Mouse (Mus musculus) thymus, adult 2 months (tissue): Measurements from ENCODE around the gene Pih1d2. TPM values are rescaled to one million over a fixed set of nuclear protein-coding genes. Genes with fewer than 3 reads are reported as not detected.
A peak's percentile ranks its signal among the peaks of the same experiment; 100 is the strongest.

Source experiments
- DNase-seq: peaks from one replicate; pipeline ENCODE4 v3.0.0; 2021
- H3K27ac ChIP-seq: fragments of 200-500 bp; 2 replicates; pipeline ENCODE4 v1.5.1; 2012; ENCODE audit warnings: low read length, control low read depth; ENCODE audit not compliant: control insufficient read depth, insufficient read depth
- H3K27me3 ChIP-seq: fragments of 200-500 bp; 2 replicates; pipeline ENCODE4 v1.6.1; 2012; ENCODE audit warnings: mild to moderate bottlenecking, low read length, moderate library complexity, mixed read lengths; ENCODE audit not compliant: control insufficient read depth, insufficient read depth
- H3K36me3 ChIP-seq: fragments of 200-500 bp; 2 replicates; pipeline ENCODE4 v1.6.1; 2012; ENCODE audit warnings: mild to moderate bottlenecking, low read length, moderate library complexity; ENCODE audit not compliant: control insufficient read depth, insufficient read depth
- H3K4me1 ChIP-seq: fragments of 200-500 bp; replicated peaks from 2 replicates; pipeline ENCODE4 v1.6.1; 2012; ENCODE audit warnings: low read length; ENCODE audit not compliant: control insufficient read depth, insufficient read depth
- H3K4me3 ChIP-seq: fragments of 200-500 bp; 2 replicates; pipeline ENCODE4 v1.5.1; 2012; ENCODE audit warnings: mild to moderate bottlenecking, low read length, control low read depth, moderate library complexity; ENCODE audit not compliant: control insufficient read depth, insufficient read depth
- CTCF ChIP-seq: fragments of 200-500 bp; IDR thresholded peaks from 2 replicates; pipeline ENCODE4 v1.5.1; 2012; ENCODE audit warnings: mild to moderate bottlenecking, control low read depth, low read length, moderate library complexity, borderline replicate concordance; ENCODE audit not compliant: control insufficient read depth, poor library complexity, insufficient read depth; ENCODE audit errors: extremely low read depth
- POLR2A ChIP-seq: fragments of 200-500 bp; IDR thresholded peaks from 2 replicates; pipeline ENCODE4 v1.6.1; 2012; ENCODE audit warnings: mild to moderate bottlenecking, low read length, control low read depth, moderate library complexity; ENCODE audit not compliant: control insufficient read depth, poor library complexity, insufficient read depth; ENCODE audit errors: extremely low read depth
- WGBS: fragments of 180-500 bp; shearing (Covaris S2); methylation state at CpG from one replicate; pipeline ENCODE4 v1.1.7; 2018; 5-methylcytosine and 5-hydroxymethylcytosine counted together
- polyA plus RNA-seq: library from polyadenylated mRNA; depleted of rRNA; stranded (reverse); fragments of >200 nt; gene quantifications from 2 replicates; pipeline ENCODE4 v1.2.3, GENCODE M21; 2012

The Pih1d2 gene
- polyA plus RNA-seq, 1 experiment, result 0.85 TPM

- H3K36me3 ChIP-seq, result peaks cover 29% of the 10 kb centered on the region
- H3K4me3 ChIP-seq, result no peak overlapping the region
- peaks cover 15% of the 10 kb centered on the region for H3K4me1 ChIP-seq
- H3K27ac ChIP-seq, result no peak overlapping the region
- no peak for DNase-seq
- no peaks in the 10 kb centered on the region for H3K27me3 ChIP-seq
- WGBS, result 86% methylated on average over 7 of the region's 7 CpGs
- TF ChIP-seq CTCF (no peak), POLR2A (no peak)
Measured at GRCm38 (mm10) chr9:50602055-50602845, 14.9 kb upstream of the Pih1d2 start.

GRCm38 (mm10) chr9:50603189-50603997 lies 13.7 kb upstream of the Pih1d2 start, which contains the start of the genes Sdhd and Timm8b:
Sdhd (minus strand) TSS chr9:50603812.
Timm8b (plus strand) TSS chr9:50603910.
- under 1% methylated on average over 48 of the region's 48 CpGs for WGBS

GRCm38 (mm10) chr9:50603998-50604324 lies 13.2 kb upstream of the Pih1d2 start:
- H3K27me3 ChIP-seq, result no peaks in the 10 kb centered on the region
- TF ChIP-seq CTCF (peak; percentile 14), POLR2A (no peak)
- H3K4me1 ChIP-seq, result peaks cover 15% of the 10 kb centered on the region
- peaks cover 22% of the 10 kb centered on the region for H3K36me3 ChIP-seq
- peak overlapping the region; percentile 82 for H3K4me3 ChIP-seq
- DNase-seq, result no peak
- no peak overlapping the region for H3K27ac ChIP-seq
- under 1% methylated on average over 24 of the region's 24 CpGs for WGBS

More at GRCm38 (mm10) chr9:50603189-50603997, 13.7 kb upstream of the Pih1d2 start, which contains the start of the genes Sdhd and Timm8b:
- Histone ChIP-seq H3K36me3 (peaks cover 22% of the 10 kb centered on the region), H3K27me3 (no peaks in the 10 kb centered on the region), H3K4me1 (peaks cover 15% of the 10 kb centered on the region), H3K4me3 (peak within 1 kb of the TSS; percentile 82), H3K27ac (no peak within 1 kb of the TSS)
- TF ChIP-seq POLR2A, result peak; percentile 84; the same call in 1 of the 2 replicates
- peak; percentile 72; the same call in 1 of the 2 replicates for TF ChIP-seq CTCF
- peak; percentile 92 for DNase-seq

GRCm38 (mm10) chr9:50604338-50604737 lies 12.8 kb upstream of the Pih1d2 start:
- H3K27ac ChIP-seq, result no peak overlapping the region
- DNase-seq, result no peak
- TF ChIP-seq POLR2A, result no peak
- TF ChIP-seq CTCF, result no peak
- H3K36me3 ChIP-seq, result peaks cover 21% of the 10 kb centered on the region
- no peaks in the 10 kb centered on the region for H3K27me3 ChIP-seq
- under 1% methylated on average over 6 of the region's 6 CpGs for WGBS
- H3K4me1 ChIP-seq, result peaks cover 15% of the 10 kb centered on the region
- peak overlapping the region; percentile 82 for H3K4me3 ChIP-seq

GRCm38 (mm10) chr9:50612115-50612514 lies 5.0 kb upstream of the Pih1d2 start:
- 95% methylated on average over 4 of the region's 4 CpGs for WGBS
- H3K36me3 ChIP-seq, result peaks cover 52% of the 10 kb centered on the region

GRCm38 (mm10) chr9:50616161-50616560 lies 960 bp upstream of the Pih1d2 start:
- H3K27ac ChIP-seq, result peak overlapping the region; percentile 22; the same call in 1 of the 2 replicates
- 39% methylated on average over 11 of the region's 11 CpGs for WGBS
- peaks cover 29% of the 10 kb centered on the region for H3K36me3 ChIP-seq
- peak overlapping the region; percentile 75 for H3K4me3 ChIP-seq
- H3K4me1 ChIP-seq, result peaks cover 3% of the 10 kb centered on the region
- DNase-seq, result no peak
- no peak for TF ChIP-seq CTCF
- TF ChIP-seq POLR2A, result no peak
- no peaks in the 10 kb centered on the region for H3K27me3 ChIP-seq

More at GRCm38 (mm10) chr9:50612115-50612514, 5.0 kb upstream of the Pih1d2 start:
- Histone ChIP-seq H3K27ac (no peak overlapping the region), H3K27me3 (no peaks in the 10 kb centered on the region), H3K4me1 (peaks cover 3% of the 10 kb centered on the region), H3K4me3 (no peak overlapping the region)
- no peak for DNase-seq
- TF ChIP-seq CTCF (no peak), POLR2A (no peak)
